Mouse (Mus musculus) megakaryocyte-erythroid progenitor cell, adult 5-6 weeks (primary cell): ENCODE measurements around the gene 4930519G04Rik. TPM values are rescaled to one million over a fixed set of nuclear protein-coding genes. Genes with fewer than 3 reads are reported as not detected.

Experiments used
- total RNA-seq, 2 experiments: library from RNA; stranded (forward) in 1 of 2; stranded (reverse) in 1 of 2; fragments of 200-1000, 215-1000 nt in 1 of 2; fragments of >200 nt in 1 of 2; fragmentation: Nextera tagmentation in 1 of 2; gene quantifications; 2 replicates each; pipeline ENCODE4 v1.2.3; 2014 to 2017

4930519G04Rik gene
- total RNA-seq, 2 experiments from 2014 or later, result not detected

Other genes with a start within 250 kb of the 4930519G04Rik start
- gene Trpv4, start 195.2 kb upstream of the 4930519G04Rik start, total RNA-seq (2014; fragmentation: Nextera tagmentation), result 0.15 and 0.20 TPM in 2 replicates
- gene Trpv4, start 195.2 kb upstream of the 4930519G04Rik start, total RNA-seq (2017), result 0.52 TPM in 1 of 2 replicates, not detected in the other
- 56.0 and 67.5 TPM in 2 replicates for gene Gltp, start 162.7 kb upstream of the 4930519G04Rik start, total RNA-seq (2014; fragmentation: Nextera tagmentation)
- gene Gltp, start 162.7 kb upstream of the 4930519G04Rik start, total RNA-seq (2017), result 29.3 and 35.2 TPM in 2 replicates
- 19.9 and 20.3 TPM in 2 replicates for gene Tchp, start 145.9 kb upstream of the 4930519G04Rik start, total RNA-seq (2014; fragmentation: Nextera tagmentation)
- 11.8 and 16.3 TPM in 2 replicates for gene Tchp, start 145.9 kb upstream of the 4930519G04Rik start, total RNA-seq (2017)
- gene Ankrd13a, start 79.0 kb upstream of the 4930519G04Rik start, total RNA-seq (2014; fragmentation: Nextera tagmentation), result 351 and 396 TPM in 2 replicates
- 330 and 379 TPM in 2 replicates for gene Ankrd13a, start 79.0 kb upstream of the 4930519G04Rik start, total RNA-seq (2017)
- gene Git2, start 78.1 kb upstream of the 4930519G04Rik start, total RNA-seq (2014; fragmentation: Nextera tagmentation), result 81.5 and 99.6 TPM in 2 replicates
- 45.2 and 48.5 TPM in 2 replicates for gene Git2, start 78.1 kb upstream of the 4930519G04Rik start, total RNA-seq (2017)
- gene 1500011B03Rik, start 30.2 kb upstream of the 4930519G04Rik start, total RNA-seq (2014; fragmentation: Nextera tagmentation), result 55.0 and 65.2 TPM in 2 replicates
- 49.4 and 53.2 TPM in 2 replicates for gene 1500011B03Rik, start 30.2 kb upstream of the 4930519G04Rik start, total RNA-seq (2017)
- not detected in 2 replicates for gene Gm9936, start 5.0 kb downstream of the 4930519G04Rik start, total RNA-seq (2014; fragmentation: Nextera tagmentation)
- not detected in 2 replicates for gene Gm9936, start 5.0 kb downstream of the 4930519G04Rik start, total RNA-seq (2017)
- gene Oasl2, start 43.3 kb downstream of the 4930519G04Rik start, total RNA-seq (2014; fragmentation: Nextera tagmentation), result 3.9 and 6.3 TPM in 2 replicates
- gene Oasl2, start 43.3 kb downstream of the 4930519G04Rik start, total RNA-seq (2017), result 5.8 and 9.7 TPM in 2 replicates
- 12.2 and 21.1 TPM in 2 replicates for gene Oasl1, start 69.6 kb downstream of the 4930519G04Rik start, total RNA-seq (2014; fragmentation: Nextera tagmentation)
- 2.6 and 7.0 TPM in 2 replicates for gene Oasl1, start 69.6 kb downstream of the 4930519G04Rik start, total RNA-seq (2017)
- gene 2210016L21Rik, start 88.5 kb downstream of the 4930519G04Rik start, total RNA-seq (2014; fragmentation: Nextera tagmentation), result 20.0 and 21.2 TPM in 2 replicates
- 13.2 and 20.1 TPM in 2 replicates for gene 2210016L21Rik, start 88.5 kb downstream of the 4930519G04Rik start, total RNA-seq (2017)
- not detected in 2 replicates for gene Hnf1a, start 117.4 kb downstream of the 4930519G04Rik start, total RNA-seq (2014; fragmentation: Nextera tagmentation)
- gene Hnf1a, start 117.4 kb downstream of the 4930519G04Rik start, total RNA-seq (2017), result not detected in 2 replicates
- gene Sppl3, start 157.5 kb downstream of the 4930519G04Rik start, total RNA-seq (2014; fragmentation: Nextera tagmentation), result 47.2 and 47.5 TPM in 2 replicates
- gene Sppl3, start 157.5 kb downstream of the 4930519G04Rik start, total RNA-seq (2017), result 20.0 and 23.0 TPM in 2 replicates
- not detected in 2 replicates for gene Gm10401, start 244.6 kb downstream of the 4930519G04Rik start, total RNA-seq (2014; fragmentation: Nextera tagmentation)
- gene Gm10401, start 244.6 kb downstream of the 4930519G04Rik start, total RNA-seq (2017), result 6.0 TPM in 1 of 2 replicates, not detected in the other